Mouse (Mus musculus) T-cell, adult 2 months (primary cell): Measurements from ENCODE around the gene Ugt1a9.
A peak's percentile ranks its signal among the peaks of the same experiment; 100 is the strongest.

Experiments used
- DNase-seq: peaks from one replicate; pipeline ENCODE4 v3.0.0; 2022; ENCODE audit warnings: low spot score

The Ugt1a9 gene

GRCm38 (mm10) chr1:88186325-88186935 lies 115.8 kb downstream of the Ugt1a9 start:
- DNase-seq, result no peak

DNA sequence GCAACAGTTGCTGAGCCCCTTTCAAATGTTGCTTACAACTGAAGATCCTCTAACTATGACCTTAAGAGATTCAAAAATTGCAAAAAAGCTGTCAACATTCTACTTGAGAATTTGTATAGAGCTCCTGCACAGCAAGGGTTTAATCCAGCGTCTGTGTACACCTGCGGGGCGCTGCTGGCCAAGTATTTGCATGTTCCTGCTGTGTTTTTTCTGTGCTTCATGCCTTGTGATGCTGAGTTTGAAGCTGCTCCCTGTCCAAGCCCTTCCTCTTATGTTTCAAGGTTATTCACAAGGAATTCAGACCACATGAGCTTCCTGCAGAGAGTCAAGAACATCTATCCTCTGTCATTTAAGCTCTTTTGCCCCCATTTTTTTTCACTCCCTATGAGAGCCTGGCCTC lies 121.5 kb downstream of the Ugt1a9 start:
- DNase-seq, result no peak

- no peak for DNase-seq
Measured at GRCm38 (mm10) chr1:88195687-88196086, 125.1 kb downstream of the Ugt1a9 start.

GRCm38 (mm10) chr1:88197443-88197842 lies 126.8 kb downstream of the Ugt1a9 start:
- no peak for DNase-seq

DNA sequence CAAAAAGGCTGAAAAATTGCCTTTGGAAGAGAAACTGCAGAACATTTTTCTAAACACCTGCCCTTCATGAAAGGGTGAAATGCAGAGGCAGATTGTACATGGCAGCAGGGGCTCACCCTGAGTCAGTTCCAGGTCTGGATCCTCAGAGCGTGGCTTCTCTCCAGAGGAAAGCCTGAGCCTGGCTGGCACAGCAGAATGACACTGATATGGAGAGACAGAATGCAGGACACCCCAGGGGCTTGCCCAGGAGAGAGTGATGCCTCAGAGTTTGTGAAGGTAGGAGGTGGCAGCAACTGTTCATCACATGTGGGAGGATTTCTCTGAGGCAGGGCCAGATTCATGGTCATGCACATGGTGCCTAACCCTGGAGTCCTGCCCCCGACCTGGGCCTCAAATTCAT lies 129.4 kb downstream of the Ugt1a9 start:
- no peak for DNase-seq

DNA sequence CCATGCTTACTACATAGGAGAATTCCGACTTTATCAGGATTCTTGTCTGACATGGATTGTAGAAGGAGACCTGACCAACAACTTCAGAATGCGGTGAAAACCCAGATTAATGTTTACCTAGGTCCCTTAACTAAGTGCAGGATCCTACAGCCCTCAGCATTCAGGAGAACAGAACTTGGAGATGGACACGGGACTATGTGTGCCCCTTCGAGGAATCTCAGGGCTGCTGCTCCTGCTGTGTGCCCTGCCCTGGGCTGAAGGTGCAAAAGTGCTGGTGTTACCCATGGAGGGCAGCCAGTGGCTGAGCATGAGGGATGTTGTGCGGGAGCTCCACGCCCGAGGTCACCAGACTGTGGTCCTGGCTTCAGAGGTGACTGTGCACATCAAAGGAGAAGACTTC lies 129.9 kb downstream of the Ugt1a9 start, which contains the start of gene Ugt1a2:
Gene Ugt1a2 (plus strand): TSS at position 146 of the 400 bp plus-strand sequence.
- no peak for DNase-seq

GRCm38 (mm10) chr1:88205294-88205922 lies 134.8 kb downstream of the Ugt1a9 start, which contains the start of gene Dnajb3:
TSS of gene Dnajb3 (minus strand) at chr1:88205782.
- DNase-seq, result peak; percentile 67

- no peak for DNase-seq
Measured at GRCm38 (mm10) chr1:88206843-88207479, 136.4 kb downstream of the Ugt1a9 start.

GRCm38 (mm10) chr1:88211812-88212211 lies 141.2 kb downstream of the Ugt1a9 start, which contains the start of gene Ugt1a1:
TSS of gene Ugt1a1 (plus strand) at chr1:88211959.
- DNase-seq, result no peak

- no peak for DNase-seq
Measured at GRCm38 (mm10) chr1:88212341-88213045, 141.9 kb downstream of the Ugt1a9 start.

DNA sequence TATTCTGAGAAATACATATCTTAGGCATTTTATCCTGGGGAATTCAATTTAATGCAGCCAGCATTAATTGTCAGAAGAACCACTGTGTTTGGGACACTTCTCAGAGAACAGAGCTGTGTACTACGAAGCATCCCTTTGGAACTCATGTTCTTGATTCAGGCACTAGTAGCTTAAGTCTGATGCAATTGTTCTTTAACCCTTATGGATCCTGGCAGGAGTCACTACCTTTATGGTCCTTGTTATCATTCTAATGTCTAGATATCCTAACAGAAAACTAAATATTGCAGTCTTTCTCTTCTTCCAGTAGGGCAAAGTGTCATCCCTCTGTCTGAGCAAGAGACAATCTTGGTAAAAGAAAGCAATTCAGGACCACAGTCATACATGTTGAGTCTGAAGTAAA lies 142.5 kb downstream of the Ugt1a9 start:
- DNase-seq, result no peak

- DNase-seq, result no peak
Measured at GRCm38 (mm10) chr1:88213766-88214461, 143.3 kb downstream of the Ugt1a9 start.

DNA sequence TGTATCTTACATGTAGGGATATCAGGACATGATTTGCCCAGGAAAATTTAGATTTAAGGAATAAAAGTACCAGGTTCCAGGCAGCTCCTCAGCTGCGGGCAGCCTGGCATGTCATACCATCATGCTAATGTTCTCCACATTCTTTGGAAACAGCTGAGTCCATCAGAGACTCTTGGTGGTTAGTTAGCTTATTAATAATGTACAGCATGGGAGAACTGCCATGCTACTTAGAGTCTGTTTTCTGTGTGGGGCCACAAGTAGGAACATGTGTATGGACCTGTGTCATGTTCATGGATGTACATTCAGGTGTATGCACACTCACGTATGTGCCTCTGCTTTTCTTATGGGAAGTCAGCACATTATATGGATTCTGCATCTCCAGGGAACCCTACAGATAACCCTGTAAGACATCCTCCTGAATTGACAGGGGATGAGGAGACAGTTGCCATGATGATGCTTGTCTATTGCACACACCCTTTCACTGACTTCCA lies 143.9 kb downstream of the Ugt1a9 start:
- DNase-seq, result no peak

DNA sequence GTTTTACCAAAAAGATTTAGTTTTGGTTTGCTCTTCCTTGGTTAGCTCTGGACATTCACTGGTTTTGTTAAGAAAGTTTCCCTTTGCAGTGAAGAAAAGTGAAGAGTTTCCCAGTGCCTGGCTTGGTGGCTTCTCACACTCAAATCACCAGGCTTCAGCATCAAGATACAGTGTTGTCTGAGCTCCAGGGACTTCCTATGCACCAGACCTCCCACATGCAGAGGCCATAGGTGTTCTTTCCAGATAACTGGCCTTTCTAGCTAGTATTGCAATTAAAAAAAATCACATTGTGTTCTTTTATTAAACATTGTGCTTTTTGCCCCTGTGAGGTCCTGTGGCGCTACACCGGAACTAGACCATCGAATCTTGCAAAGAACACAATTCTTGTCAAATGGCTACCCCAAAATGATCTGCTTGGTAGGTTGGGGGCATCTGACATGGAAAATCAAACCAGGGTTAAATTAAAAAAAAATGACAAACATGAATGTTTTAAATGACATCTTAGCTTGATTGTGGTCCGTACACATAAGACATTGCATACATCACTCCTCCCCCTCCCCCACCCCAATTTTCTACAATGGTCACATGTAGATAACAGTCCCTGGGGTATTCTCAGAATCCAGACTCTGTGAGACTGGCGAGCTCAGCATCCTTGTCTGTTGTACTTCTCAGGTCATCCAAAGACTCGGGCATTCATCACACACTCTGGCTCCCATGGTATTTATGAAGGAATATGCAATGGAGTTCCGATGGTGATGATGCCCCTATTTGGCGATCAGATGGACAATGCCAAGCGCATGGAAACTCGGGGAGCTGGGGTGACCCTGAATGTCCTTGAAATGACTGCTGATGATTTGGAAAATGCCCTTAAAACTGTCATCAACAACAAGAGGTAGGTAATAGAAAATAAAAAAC lies 145.1 kb downstream of the Ugt1a9 start:
- DNase-seq, result no peak

GRCm38 (mm10) chr1:88216551-88216950 lies 146.0 kb downstream of the Ugt1a9 start:
- no peak for DNase-seq

- DNase-seq, result no peak
Measured at GRCm38 (mm10) chr1:88217144-88217543, 146.5 kb downstream of the Ugt1a9 start.

- DNase-seq, result no peak
Measured at GRCm38 (mm10) chr1:88217576-88217975, 147.0 kb downstream of the Ugt1a9 start.

GRCm38 (mm10) chr1:88218051-88218450 lies 147.5 kb downstream of the Ugt1a9 start:
- no peak for DNase-seq

- no peak for DNase-seq
Measured at GRCm38 (mm10) chr1:88218591-88218990, 148.0 kb downstream of the Ugt1a9 start.

- no peak for DNase-seq
Measured at GRCm38 (mm10) chr1:88219054-88219453, 148.5 kb downstream of the Ugt1a9 start.

DNA sequence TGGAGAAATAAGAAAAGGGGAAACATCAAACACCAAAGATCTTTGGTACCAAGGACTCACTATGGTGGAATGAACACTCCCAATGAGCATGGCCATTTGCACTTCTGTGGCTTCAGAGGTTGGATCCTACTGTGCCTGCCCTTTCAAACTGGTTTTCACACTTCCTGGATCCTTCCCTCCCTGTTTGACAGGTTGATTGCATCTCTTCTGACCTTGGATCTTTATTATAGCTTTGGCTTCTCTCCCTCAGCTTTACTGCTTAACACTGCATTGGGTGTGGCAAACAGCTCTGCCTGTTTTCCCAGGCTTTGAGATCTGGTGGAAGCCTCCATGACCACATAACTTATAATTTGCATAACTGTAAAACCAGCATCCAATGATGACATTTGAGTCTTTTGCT lies 149.7 kb downstream of the Ugt1a9 start:
- DNase-seq, result no peak
